Mouse (Mus musculus): ENCODE measurements around the gene Hist1h2bg. TPM values are rescaled to one million over a fixed set of nuclear protein-coding genes. Genes with fewer than 3 reads are reported as not detected.
A peak's percentile ranks its signal among the peaks of the same experiment; 100 is the strongest.
"Not testable (repeated sequence)": the region's sequence is repeated elsewhere in the genome, so short reads cannot be mapped to it uniquely, and the experiment has no call there.

The Hist1h2bg gene
- polyA plus RNA-seq, 1 experiment, result 523 TPM

DNA sequence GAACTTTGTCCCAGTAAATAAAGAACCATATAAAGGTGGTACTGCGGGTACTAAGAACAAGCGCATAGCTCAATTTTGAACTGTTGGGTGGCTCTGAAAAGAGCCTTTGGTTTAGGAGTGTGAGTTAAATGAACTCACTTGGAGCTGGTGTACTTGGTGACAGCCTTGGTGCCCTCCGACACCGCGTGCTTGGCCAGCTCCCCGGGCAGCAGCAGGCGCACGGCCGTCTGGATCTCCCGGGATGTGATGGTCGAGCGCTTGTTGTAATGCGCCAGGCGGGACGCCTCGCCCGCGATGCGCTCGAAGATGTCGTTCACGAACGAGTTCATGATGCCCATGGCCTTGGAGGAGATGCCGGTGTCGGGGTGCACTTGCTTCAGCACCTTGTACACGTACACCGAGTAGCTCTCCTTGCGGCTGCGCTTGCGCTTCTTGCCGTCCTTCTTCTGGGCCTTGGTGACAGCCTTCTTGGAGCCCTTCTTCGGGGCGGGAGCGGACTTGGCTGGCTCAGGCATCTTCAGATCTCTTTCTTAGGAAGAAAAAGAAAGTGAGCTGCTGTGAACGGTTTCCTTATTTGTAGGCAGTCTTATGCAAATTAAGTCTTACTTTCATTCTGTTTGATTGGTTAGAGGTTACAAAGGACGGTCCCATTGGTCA, 14.4 kb downstream of the Hist1h2bg start:
- H3K27ac ChIP-seq (ENCODE audit: control insufficient read depth, insufficient read depth, low read length), result peak overlapping the region; percentile 99
- under 1% methylated on average over 34 of the region's 36 CpGs for WGBS
- not testable (repeated sequence) for H3K27me3 ChIP-seq (ENCODE audit: control insufficient read depth, insufficient read depth, low read length); H3K36me3 ChIP-seq (ENCODE audit: control insufficient read depth, insufficient read depth, low read length)
- H3K4me3 ChIP-seq (ENCODE audit: control insufficient read depth, insufficient read depth, low read length), result peak overlapping the region; percentile 62
- H3K4me1 ChIP-seq (replicated peaks; ENCODE audit: control insufficient read depth, insufficient read depth, low read length), result peaks cover 11% of the 10 kb centered on the region
- DNase-seq, result peak; percentile 75
- TF ChIP-seq POLR2A (IDR thresholded peaks at IDR 0.05; ENCODE audit: control insufficient read depth, extremely low read depth, insufficient read depth, low read length, poor library complexity), result peak; percentile 86

GRCm38 (mm10) chr13:23586099-23586939, 15.1 kb downstream of the Hist1h2bg start:
- Histone ChIP-seq H3K36me3 (ENCODE audit: control insufficient read depth, insufficient read depth, low read length) (no peaks in the 10 kb centered on the region), H3K27ac (ENCODE audit: control insufficient read depth, insufficient read depth, low read length) (peak overlapping the region; percentile 42), H3K4me1 (replicated peaks; ENCODE audit: control insufficient read depth, insufficient read depth, low read length) (peaks cover 11% of the 10 kb centered on the region), H3K27me3 (ENCODE audit: control insufficient read depth, insufficient read depth, low read length) (no peaks in the 10 kb centered on the region), H3K4me3 (ENCODE audit: control insufficient read depth, insufficient read depth, low read length) (0 out of 2 replicates have a peak overlapping the region, but pooled peaks have one; percentile 5)
- 4% methylated on average over 22 of the region's 22 CpGs for WGBS
- TF ChIP-seq CTCF (IDR thresholded peaks at IDR 0.05; ENCODE audit: borderline replicate concordance, control insufficient read depth, extremely low read depth, insufficient read depth, low read length, poor library complexity) (no peak), POLR2A (IDR thresholded peaks at IDR 0.05; ENCODE audit: control insufficient read depth, extremely low read depth, insufficient read depth, low read length, poor library complexity) (no peak)
- DNase-seq, result no peak

DNA sequence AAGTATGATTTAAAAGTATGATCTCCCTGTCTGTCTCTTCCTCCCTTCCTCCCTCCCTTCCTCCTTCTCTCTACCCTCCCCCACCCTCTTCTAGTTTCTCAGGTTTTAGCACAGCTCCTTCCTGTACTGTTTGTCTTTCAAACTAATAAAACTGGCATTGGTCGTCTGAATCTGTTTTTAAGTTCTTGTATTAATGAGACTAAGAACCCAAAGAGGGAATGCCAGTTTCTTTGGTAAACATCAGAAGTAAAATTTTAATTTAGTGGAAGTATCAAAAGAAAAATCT, 15.7 kb downstream of the Hist1h2bg start:
- Histone ChIP-seq H3K27me3 (ENCODE audit: control insufficient read depth, insufficient read depth, low read length) (no peaks in the 10 kb centered on the region), H3K4me1 (replicated peaks; ENCODE audit: control insufficient read depth, insufficient read depth, low read length) (peaks cover 8% of the 10 kb centered on the region), H3K4me3 (ENCODE audit: control insufficient read depth, insufficient read depth, low read length) (no peak overlapping the region), H3K27ac (ENCODE audit: control insufficient read depth, insufficient read depth, low read length) (peak overlapping the region; percentile 42; the same call in 1 of the 2 replicates), H3K36me3 (ENCODE audit: control insufficient read depth, insufficient read depth, low read length) (no peaks in the 10 kb centered on the region)
- TF ChIP-seq POLR2A (IDR thresholded peaks at IDR 0.05; ENCODE audit: control insufficient read depth, extremely low read depth, insufficient read depth, low read length, poor library complexity) (no peak), CTCF (IDR thresholded peaks at IDR 0.05; ENCODE audit: borderline replicate concordance, control insufficient read depth, extremely low read depth, insufficient read depth, low read length, poor library complexity) (no peak)
- WGBS, result 4% methylated on average over 1 of the region's 1 CpGs
- DNase-seq, result no peak

GRCm38 (mm10) chr13:23591206-23591605, 20.0 kb downstream of the Hist1h2bg start:
- no peak overlapping the region for H3K27ac ChIP-seq (ENCODE audit: control insufficient read depth, insufficient read depth, low read length)
- H3K4me1 ChIP-seq (replicated peaks; ENCODE audit: control insufficient read depth, insufficient read depth, low read length), result peaks cover 5% of the 10 kb centered on the region
- H3K27me3 ChIP-seq (ENCODE audit: control insufficient read depth, insufficient read depth, low read length), result no peaks in the 10 kb centered on the region
- no peaks in the 10 kb centered on the region for H3K36me3 ChIP-seq (ENCODE audit: control insufficient read depth, insufficient read depth, low read length)
- TF ChIP-seq CTCF (IDR thresholded peaks at IDR 0.05; ENCODE audit: borderline replicate concordance, control insufficient read depth, extremely low read depth, insufficient read depth, low read length, poor library complexity), result no peak
- DNase-seq, result no peak
- WGBS, result 96% methylated on average over 7 of the region's 7 CpGs
- H3K4me3 ChIP-seq (ENCODE audit: control insufficient read depth, insufficient read depth, low read length), result no peak overlapping the region

GRCm38 (mm10) chr13:23591886-23592285, 20.7 kb downstream of the Hist1h2bg start:
- DNase-seq, result not testable (repeated sequence)

GRCm38 (mm10) chr13:23592614-23593013, 21.4 kb downstream of the Hist1h2bg start:
- Histone ChIP-seq H3K4me3 (ENCODE audit: control insufficient read depth, insufficient read depth, low read length) (no peak overlapping the region), H3K27me3 (ENCODE audit: control insufficient read depth, insufficient read depth, low read length) (no peaks in the 10 kb centered on the region), H3K4me1 (replicated peaks; ENCODE audit: control insufficient read depth, insufficient read depth, low read length) (peaks cover 2% of the 10 kb centered on the region), H3K36me3 (ENCODE audit: control insufficient read depth, insufficient read depth, low read length) (no peaks in the 10 kb centered on the region), H3K27ac (ENCODE audit: control insufficient read depth, insufficient read depth, low read length) (no peak overlapping the region)
- 76% methylated on average over 7 of the region's 7 CpGs for WGBS
- DNase-seq, result no peak
- TF ChIP-seq CTCF (IDR thresholded peaks at IDR 0.05; ENCODE audit: borderline replicate concordance, control insufficient read depth, extremely low read depth, insufficient read depth, low read length, poor library complexity), result no peak
- TF ChIP-seq POLR2A (IDR thresholded peaks at IDR 0.05; ENCODE audit: control insufficient read depth, extremely low read depth, insufficient read depth, low read length, poor library complexity), result no peak

More at GRCm38 (mm10) chr13:23591886-23592285, 20.7 kb downstream of the Hist1h2bg start:
- not testable (repeated sequence) for H3K27ac ChIP-seq (ENCODE audit: control insufficient read depth, insufficient read depth, low read length); H3K36me3 ChIP-seq (ENCODE audit: control insufficient read depth, insufficient read depth, low read length); H3K4me1 ChIP-seq (replicated peaks; ENCODE audit: control insufficient read depth, insufficient read depth, low read length); H3K27me3 ChIP-seq (ENCODE audit: control insufficient read depth, insufficient read depth, low read length); H3K4me3 ChIP-seq (ENCODE audit: control insufficient read depth, insufficient read depth, low read length)
- WGBS, result 98% methylated on average over 7 of the region's 7 CpGs

Measured in thymus, adult 2 months (tissue).